Mouse (Mus musculus) left cerebral cortex, adult 2 months (tissue): ENCODE results near the gene Vmn1r129. TPM values are rescaled to one million over a fixed set of nuclear protein-coding genes. Genes with fewer than 3 reads are reported as not detected.
"Not testable (repeated sequence)": the region's sequence is repeated elsewhere in the genome, so short reads cannot be mapped to it uniquely, and the experiment has no call there.

Experiments
- DNase-seq, 2 experiments: peaks; one replicate each; pipeline ENCODE4 v3.0.0; 2021 to 2022; ENCODE audit warnings: low spot score in 2 of 2, mixed read lengths in 1 of 2; ENCODE audit errors: extremely low spot score in 1 of 2
- H3K27ac ChIP-seq: fragments of 200-600 bp; 2 replicates; pipeline ENCODE4 v1.8.1; 2022
- H3K4me3 ChIP-seq: fragments of 200-600 bp; 2 replicates; pipeline ENCODE4 v1.8.1; 2022
- intact Hi-C: fragments of 180-260 bp; cut with DNase I; formaldehyde crosslinking; loops from one replicate; pipeline ENCODE4 v1.15.1; 2025
- long read RNA-seq, 2 experiments: library from polyadenylated mRNA; stranded (forward); transcript quantifications; one replicate each; pipeline ENCODE4 v2.0.0; 2021; ENCODE audit warnings: borderline mapping rate in 2 of 2
- total RNA-seq, 2 experiments: library from RNA; stranded (reverse); gene quantifications; 2 replicates each; pipeline ENCODE4 v1.2.3; 2021

The Vmn1r129 gene
- total RNA-seq: not detected
- long read RNA-seq, experiment 1: 0 reads
- long read RNA-seq, experiment 2: 0 reads

DNA sequence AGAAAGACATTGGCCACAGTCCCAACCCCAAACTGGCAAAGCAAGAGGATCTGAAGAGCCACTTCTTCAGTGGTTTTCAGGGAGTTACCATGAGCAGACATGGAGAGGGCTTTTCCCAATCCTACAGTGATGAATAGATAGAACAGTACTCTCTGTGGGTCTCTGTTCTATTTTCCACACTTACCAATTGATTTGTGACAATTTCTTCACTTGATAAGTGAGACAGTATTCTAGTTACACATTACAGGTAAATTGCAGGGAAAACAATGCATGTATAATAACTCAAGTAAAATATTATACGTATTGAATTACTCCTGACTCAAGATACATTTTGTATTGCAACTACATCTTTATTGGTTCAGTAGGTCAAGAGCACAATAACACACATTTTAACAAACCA, at the start of gene Vmn1r129:
Gene Vmn1r129, minus strand, starts transcription at position 101 of the 400 bp plus-strand sequence.
- H3K27ac ChIP-seq, intact Hi-C loops, H3K4me3 ChIP-seq, DNase-seq: not testable (repeated sequence)

DNA sequence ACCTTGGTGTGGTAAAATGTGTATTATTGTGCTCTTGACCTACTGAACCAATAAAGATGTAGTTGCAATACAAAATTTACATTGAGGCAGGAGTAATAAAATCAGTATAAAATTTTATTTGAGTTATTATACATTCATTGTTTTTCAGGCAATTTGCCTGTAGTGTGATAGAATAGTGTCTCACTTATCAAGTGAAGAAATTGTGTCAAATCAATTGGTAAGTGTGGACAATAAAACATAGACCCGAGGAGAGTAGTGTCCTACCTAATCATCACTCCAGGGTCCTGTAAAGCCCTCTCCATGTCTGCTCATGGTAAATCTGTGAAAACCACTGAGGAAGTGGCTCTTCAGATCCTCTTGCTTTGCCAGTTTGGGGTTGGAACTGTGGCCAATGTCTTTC, 12.0 kb downstream of the Vmn1r129 start, which contains the start of gene Vmn1r128:
Gene Vmn1r128, plus strand, starts transcription at position 301 of the 400 bp plus-strand sequence.
- H3K27ac ChIP-seq, H3K4me3 ChIP-seq, DNase-seq, intact Hi-C loops: not testable (repeated sequence)

DNA sequence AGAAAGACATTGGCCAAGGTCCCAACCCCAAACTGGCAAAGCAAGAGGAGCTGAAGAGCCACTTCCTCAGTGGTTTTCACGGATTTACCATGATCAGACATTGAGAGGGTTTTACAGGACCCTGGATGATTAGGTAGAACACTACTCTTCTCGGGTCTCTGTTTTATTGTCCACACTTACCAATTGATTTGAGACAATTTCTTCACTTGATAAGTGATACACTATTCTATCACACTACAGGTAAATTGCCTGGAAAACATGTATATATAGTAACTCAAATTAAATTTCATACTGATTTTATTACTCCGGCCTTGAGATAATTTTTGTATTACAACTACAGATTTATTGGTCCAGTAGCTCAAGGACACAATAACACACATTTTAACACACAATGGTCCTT, 41.3 kb downstream of the Vmn1r129 start, which contains the start of gene Vmn1r127:
Gene Vmn1r127, minus strand, starts transcription at position 101 of the 400 bp plus-strand sequence.
- intact Hi-C loops, H3K4me3 ChIP-seq, H3K27ac ChIP-seq, DNase-seq: not testable (repeated sequence)

Other genes starting within 250 kb of the Vmn1r129 start
- not detected for gene Vmn1r122, start 227.2 kb downstream of the Vmn1r129 start, total RNA-seq
- gene Vmn1r123, start 199.1 kb downstream of the Vmn1r129 start, total RNA-seq: not detected
- gene Gm5157, start 170.9 kb downstream of the Vmn1r129 start, total RNA-seq: not detected
- not detected for gene Vmn1r124, start 100.7 kb downstream of the Vmn1r129 start, total RNA-seq
- gene Vmn1r125, start 89.1 kb downstream of the Vmn1r129 start, total RNA-seq: not detected
- not detected for gene Vmn1r126, start 59.8 kb downstream of the Vmn1r129 start, total RNA-seq
- not detected for gene Vmn1r127, start 41.4 kb downstream of the Vmn1r129 start, total RNA-seq
- not detected for gene Vmn1r128, start 11.9 kb downstream of the Vmn1r129 start, total RNA-seq
- not detected for gene Gm6882, start 71.5 kb upstream of the Vmn1r129 start, total RNA-seq
- gene Vmn1r130, start 150.5 kb upstream of the Vmn1r129 start, total RNA-seq: not detected
- gene Vmn1r131, start 184.8 kb upstream of the Vmn1r129 start, total RNA-seq: not detected